Mouse (Mus musculus): Measurements from ENCODE around the gene Hspb7.

Gene Hspb7

DNA sequence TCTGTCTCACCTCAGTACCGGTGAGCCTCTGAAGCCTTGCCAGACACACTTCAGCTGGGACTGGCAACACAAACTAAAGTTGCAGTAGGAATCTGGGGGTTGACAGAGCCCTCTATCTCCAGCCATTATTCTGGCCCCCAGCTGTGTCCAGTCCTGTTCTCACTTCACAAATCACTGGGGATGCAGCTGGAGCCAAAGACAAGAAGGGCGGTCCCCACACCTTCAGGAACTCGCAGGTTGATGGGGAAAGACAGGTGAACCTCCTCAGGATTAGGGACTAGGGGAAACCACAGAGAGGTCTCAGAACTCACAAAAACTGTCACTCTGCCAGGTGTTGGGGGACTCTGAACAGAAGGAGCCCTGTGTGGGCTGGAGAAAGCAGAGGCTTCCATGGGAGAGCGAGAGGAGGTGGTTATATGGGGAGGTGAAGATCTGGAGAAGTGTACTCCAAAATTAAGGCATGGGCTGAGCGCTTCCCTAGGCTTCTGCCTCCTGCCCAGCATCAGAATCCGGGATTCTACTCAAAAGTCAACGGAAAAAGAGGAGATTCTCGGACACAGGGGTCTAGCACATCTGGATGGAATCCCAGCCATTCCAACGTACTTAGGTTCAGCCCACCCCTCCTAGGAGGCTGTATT lies at the start of gene Hspb7:
Gene Hspb7, plus strand, starts transcription at position 588 of the 638 bp plus-strand sequence.
- peak in 1 of 2 experiments; percentile 19 for DNase-seq (ENCODE audit: low spot score in 2 of 2)

DNA sequence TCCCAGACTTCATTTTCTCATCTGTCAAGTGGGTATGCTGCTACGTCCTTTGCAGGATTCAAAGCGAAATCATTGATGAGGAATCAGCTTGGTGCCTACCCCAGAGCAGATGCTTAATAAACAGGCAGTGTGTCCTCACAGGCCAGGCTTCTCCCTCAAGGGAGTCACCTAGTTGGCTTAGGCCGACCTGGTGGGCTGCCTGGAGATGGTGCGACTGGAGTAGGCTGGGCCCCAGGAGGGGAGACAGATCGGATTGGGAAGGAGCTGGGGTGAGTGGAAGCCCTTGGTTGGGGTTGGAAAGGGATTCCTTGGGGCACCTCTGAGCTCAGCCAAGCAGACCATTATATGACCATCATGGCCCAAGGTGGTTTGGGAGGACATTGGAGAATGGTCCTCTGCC lies 48.2 kb upstream of the Hspb7 start:
- no peak for DNase-seq (ENCODE audit: low spot score in 2 of 2)

DNA sequence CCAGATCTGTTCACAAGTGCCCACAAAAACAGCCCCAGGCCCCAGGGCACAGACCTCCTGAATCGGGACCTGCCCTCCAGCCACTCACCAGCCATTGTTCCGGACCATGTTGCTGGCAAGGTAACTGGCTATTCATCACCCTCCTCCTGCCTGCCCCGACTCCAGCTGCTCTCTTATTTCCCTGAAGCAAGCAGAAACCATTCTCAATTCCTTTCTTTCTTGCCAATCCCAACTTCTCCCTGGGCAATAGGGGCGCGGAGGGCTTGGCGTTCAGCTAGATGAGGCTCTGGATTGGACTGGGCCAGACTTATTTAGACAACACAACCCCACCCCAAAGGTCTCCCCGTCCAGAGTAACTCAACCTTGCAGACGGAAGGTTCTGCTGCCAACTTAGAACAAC lies 40.9 kb upstream of the Hspb7 start:
- DNase-seq (ENCODE audit: low spot score in 2 of 2): no peak

DNA sequence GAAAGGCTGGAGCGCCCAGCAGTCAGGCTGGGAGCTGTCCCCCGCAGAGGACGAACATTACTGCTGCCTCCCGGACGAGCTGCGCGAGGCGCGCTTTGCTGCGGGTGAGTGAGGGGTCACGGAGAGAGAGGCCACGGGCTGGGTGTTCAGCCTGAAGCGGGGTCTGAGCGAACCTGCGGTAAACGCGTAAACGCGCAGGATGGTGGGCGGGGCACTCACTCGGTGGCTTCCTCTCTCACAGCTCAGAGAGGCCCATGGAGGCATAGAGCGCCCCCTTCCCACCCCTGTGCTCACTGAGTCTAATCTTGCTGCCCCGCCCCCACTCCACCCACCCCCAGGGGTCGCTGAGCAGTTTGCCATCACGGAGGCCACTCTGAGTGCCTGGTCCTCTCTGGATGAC lies 38.2 kb upstream of the Hspb7 start:
- DNase-seq (ENCODE audit: low spot score in 2 of 2): no peak

DNA sequence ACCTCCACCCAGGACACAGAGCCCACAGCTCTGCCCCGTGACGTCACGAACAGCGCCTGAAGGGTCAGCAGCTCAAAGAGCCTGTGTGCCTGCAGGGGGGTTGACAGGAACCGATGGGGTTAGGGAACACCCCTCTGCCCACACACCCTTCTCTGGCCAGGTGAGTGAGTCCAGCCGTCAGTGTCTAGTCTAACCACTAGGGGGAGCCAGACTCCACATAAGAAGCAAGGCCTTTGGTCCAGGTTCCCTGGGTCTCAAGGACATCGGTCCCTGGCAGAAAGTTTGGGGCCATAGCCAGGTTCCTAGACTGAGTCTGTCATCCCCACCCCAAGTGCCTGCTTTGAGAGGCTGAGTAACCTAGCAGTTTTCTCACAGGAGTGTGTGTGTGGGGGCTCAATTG lies 35.3 kb upstream of the Hspb7 start:
- DNase-seq (ENCODE audit: low spot score in 2 of 2): no peak

DNA sequence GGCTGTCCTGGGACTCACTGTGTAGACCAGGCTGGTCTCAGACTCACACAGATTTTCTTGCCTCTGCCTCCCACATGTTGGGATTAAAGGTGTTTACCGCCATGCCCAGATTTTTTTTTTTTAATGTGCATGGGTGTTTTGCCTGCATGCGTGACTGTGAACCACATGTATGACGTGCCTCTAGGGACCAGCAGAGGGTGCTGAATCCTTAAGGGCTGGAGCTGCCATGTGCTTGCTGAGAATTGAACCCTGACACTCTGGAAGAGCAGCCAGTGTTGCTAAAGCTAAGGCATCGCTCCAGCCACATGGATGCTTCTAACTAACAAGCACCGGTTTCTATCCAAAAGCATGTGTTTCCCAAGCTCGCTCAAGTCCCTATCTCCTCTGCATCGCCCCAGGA lies 34.4 kb upstream of the Hspb7 start:
- DNase-seq (ENCODE audit: low spot score in 2 of 2): no peak

DNA sequence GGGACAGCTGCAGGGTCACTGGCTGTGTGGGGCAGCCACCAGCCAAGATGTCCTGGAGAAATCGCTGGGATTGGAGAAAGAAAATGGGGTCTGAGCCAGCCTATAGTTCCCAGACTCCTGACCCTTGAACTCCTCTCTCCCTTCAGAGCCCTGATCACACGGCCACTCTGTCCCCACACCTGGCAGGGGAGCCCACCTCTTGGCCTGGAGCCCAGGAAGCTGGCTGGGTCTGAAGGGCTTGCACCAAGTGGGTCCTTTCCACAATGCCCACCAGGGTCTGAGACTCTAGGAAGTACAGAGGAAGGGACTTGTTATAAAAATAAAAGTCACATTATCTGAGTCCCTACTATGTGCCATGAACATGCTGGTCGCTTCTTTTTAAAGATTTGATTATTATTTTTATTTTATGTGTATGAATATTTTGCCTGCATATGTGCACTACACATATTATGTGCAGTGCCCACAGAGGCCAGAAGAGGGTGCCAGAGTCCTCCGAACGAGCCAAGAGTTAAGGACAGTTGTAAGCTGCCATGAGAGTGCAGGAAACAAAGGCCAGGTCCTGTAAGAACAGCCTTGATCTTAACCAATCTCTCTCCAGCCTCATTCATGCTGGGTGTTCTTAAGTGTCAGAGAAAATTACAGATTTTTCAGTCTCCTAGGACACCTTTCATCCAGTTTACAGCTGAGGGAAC lies 33.3 kb upstream of the Hspb7 start:
- DNase-seq (ENCODE audit: low spot score in 2 of 2): peak; percentile 66 to 81

DNA sequence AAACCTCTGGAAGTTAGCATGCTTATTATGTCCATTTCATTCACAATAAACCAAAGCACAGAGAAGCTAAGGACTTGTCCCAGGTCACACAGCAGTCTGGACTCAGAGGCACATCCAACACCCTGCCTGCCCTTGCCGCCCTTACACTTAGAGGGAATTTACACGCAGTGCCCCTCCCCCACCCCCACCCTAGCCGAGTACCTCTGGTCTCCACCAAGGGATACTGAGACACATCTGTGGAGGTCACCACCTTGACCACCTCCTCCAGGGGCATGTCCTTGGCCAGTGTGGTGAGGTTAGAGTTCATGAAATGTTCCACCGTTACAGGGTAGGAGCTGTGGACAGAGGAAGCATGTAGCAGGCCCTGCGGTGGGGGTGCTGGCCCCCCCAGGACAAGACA lies 32.6 kb upstream of the Hspb7 start:
- DNase-seq (ENCODE audit: low spot score in 2 of 2): no peak

DNA sequence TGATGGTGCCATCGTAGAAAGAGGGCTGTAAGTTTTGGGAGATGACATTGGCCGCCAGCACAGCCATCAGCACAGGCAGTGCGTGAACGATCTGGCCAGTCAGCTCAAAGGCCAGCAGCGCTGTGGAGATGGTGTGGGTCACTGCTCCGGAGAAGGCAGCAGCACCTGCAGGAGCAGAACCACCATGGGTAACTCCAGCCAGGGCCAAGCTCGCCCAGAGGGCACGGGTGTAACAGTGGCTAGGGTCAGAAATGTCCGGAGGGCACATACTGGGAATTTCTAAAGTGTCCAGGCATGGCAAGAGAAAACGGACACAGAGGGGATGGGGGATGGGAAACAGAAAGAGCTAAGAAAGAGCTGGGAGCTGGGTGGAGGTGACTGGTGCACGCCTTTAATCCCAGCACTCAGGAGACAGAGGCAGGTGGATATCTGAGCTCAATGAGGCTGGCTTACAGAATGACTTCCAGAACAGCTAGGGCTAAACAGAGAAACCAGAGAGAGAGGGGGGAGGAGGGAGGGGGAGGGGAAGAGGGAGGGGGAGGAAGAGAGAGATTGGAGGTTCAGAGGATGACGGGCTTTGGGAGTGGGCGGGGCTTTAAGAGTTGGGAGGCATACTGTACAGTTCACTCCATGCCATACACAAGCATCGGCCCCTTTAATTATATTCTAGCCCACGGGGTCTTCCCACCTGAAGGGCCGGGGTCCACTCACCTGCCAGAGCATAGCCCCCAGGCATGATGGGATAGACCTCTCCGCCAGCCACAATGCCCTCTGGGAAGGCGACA lies 31.0 kb upstream of the Hspb7 start:
- no peak for DNase-seq (ENCODE audit: low spot score in 2 of 2)

DNA sequence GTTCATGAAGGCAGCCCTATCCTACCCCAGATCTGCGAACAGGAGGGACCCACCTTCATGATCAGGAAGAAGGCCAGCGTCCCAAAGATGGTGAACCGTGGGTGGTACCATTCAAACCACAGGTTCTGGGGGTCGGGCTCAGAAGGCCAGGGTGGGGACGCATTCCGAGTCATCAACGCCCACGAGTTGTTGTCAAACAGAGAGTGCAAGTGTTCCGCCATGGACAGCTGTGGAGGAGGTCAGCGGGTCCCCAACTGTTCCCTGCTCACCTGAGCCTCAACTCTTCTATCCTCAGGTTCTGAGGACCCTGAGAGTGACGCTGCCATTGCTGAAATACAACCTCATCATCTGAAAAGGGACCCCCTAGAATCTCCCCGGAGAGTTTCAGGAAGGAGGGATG lies 29.3 kb upstream of the Hspb7 start:
- DNase-seq (ENCODE audit: low spot score in 2 of 2): no peak

DNA sequence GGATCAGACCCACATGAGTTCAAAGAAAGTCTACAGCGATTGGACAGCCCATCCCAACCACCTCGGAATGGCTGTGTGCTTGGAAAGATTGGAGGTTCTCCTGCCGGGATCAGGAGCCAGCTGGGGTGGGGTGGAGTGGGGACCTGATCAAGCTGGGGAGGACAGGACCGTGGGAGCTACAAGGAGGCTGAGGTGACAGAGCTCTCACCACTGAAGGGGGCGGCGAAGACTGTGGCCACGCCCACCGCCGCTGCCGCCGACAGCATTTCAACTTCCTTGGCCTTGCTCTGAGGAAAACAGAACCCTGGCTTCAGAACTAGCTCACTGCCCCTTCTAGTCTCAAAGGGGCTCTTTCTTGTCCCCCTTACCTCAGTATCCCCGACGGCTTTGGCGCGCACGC lies 25.8 kb upstream of the Hspb7 start:
- no peak for DNase-seq (ENCODE audit: low spot score in 2 of 2)

DNA sequence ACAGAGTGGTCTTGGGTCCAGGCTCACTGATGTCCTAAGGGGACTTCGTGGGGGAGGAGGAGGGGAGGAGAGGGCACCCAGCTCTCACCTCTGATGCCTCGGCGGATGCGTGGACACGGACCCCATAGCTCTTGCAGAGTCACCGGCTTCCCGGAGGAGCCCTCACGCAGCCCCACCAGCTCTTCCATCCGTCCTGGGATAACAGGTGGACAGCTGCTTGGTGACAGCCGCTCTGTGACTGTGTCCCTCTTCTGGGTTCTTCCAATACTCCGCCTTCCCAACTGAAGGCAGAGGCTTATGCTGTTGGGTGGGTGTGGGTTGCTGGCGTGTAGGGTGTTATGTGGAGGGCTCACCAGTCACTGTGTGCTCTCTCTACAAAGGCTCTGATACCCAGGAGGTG lies 22.7 kb upstream of the Hspb7 start:
- no peak for DNase-seq (ENCODE audit: low spot score in 2 of 2)

DNA sequence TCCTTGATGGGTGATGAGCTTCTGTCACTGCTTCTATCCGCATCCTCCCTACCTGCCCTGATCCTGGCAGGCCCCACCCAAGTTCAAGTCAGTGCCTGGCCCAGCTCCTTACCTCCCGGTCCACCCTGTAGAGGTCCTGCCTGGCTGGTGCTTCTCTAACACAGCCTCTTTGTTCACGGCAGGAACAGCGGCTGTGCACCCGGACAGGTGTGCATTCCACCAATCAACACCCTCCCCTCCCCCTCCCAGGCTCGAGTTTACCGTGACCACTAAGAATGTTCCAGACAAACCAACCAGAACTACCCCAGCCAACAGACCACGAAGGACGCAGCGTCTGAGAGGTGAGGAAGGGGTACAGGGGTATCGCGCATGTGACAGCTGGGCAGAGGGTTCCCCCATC lies 22.0 kb upstream of the Hspb7 start, which contains the start of gene Clcnka:
Gene Clcnka, minus strand, starts transcription at position 180 of the 400 bp plus-strand sequence.
- DNase-seq (ENCODE audit: low spot score in 2 of 2): no peak

DNA sequence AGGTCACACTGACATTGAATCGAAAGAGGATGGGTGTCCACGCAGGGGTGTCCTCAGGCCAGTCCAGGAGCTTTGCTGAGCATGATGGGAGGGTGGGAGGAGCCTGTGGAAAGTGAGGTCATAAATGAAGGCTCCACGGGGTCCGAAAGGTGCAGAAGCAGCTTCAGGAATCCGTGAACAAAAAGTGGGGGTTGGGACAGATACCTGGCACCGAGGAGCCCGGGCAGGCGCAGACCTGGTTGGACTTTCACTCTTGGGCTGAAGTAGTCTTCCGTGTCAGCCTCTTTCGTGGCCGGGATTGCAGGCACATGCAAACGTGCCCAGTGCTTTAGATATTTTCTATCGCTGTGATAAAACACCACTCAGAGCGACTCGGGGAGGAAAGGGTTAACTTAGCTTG lies 20.4 kb upstream of the Hspb7 start:
- DNase-seq (ENCODE audit: low spot score in 2 of 2): no peak

DNA sequence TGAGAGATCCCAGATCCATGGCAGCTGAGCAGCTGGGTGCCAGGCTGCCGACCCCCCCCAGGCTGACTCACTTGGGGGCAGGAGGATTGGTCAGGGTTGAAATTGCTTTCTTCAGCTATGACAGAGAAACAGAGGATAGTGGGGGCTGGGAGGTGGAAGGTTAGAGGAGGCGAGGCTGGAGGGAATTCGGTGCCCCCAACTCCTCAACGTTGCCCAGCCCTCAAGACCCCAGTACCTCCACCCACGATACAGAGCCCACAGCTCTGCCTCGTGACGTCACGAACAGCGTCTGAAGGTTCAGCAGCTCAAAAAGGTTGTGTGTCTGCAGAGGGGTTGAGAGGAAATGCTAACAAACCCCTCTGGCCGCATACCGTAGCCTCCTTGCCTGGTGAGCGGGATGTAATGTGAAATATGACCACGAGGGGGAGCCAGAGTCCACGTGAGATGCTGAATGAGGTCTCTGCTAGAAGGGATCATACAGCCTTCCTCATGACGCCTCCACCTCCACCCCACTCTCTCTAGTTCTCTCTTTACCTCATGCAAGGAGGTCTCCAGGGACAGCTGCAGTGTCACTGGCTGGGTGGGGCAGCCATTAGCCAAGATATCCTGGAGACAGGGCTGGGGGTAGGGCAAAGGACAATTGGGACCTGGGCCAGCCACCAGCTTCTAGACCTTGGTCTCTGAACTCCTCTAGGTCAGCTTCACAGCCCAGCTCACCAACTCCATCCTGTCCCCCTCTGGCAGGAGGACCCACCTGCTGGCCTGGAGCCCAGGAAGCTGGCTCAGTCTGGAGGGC lies 15.9 kb upstream of the Hspb7 start:
- DNase-seq (ENCODE audit: low spot score in 2 of 2): peak; percentile 91 to 93

DNA sequence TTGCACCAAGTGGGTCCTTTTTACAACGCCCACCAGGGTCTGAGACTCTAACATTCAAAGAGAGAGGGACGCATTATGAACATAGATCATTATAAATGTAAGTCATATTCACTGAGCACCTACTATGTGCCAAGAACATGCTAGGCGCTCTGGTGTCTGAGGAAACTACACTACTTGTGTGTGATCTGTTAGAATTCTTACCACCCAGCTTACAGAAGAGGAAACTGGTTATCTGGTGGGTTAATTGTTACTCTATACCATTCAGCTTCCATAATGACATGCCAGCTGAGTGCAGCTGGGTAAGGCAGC lies 15.3 kb upstream of the Hspb7 start:
- no peak for DNase-seq (ENCODE audit: low spot score in 2 of 2)

DNA sequence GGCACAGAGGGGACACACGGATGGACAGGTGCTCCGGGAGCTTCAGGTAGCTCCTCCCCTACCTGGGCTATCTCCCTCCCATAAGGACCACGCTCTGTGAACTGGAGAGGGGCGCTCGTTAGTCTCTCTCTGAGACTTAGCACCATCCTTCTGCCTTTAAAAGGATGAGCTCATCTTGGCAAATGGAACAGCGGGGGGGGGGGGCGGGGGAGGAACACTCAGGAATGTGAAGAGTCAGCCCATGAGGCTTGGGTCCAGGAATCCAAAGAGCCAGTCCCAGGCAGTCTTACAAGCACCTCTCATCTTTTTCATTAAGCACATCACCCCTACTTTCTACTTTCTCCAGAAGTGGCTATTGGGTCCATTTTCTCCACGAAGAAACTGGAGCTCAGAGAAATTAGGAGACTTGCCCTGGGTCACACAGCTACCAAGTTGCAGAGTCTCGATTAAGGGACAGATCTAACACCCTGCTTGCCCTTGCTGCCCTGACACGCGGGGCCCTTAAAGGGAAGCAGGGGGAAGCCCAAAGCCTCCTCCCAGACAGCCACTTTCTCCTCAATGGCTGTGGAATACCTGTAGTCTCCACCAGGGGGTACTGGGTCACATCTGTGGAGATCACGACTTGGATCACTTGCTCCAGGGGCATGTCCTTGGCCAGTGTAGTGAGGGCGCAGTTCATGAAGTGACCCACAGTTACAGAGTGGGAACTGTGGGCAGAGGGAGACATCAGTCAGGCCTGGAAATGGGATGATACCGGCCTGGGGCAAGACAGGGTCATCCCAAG lies 13.9 kb upstream of the Hspb7 start:
- DNase-seq (ENCODE audit: low spot score in 2 of 2): no peak

DNA sequence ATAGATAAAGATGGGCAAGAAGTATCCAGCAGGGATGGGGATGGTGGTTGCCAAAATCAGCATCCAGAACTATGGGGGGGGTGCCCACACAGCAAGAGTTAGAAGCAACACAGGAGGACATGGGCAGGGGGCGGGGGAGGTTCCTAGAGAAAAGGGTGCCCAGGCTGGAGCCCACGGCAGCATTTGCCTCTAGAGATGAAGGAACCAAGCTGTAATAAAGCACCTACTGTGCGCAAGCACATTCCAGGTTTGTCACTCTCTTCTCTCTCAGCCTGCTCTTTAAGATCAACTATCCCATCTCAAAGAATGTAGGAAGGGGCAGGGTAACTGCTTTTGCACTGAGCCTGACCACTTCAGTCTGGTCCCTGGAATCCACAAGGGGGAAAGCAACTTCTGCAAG lies 12.0 kb upstream of the Hspb7 start:
- DNase-seq (ENCODE audit: low spot score in 2 of 2): no peak

DNA sequence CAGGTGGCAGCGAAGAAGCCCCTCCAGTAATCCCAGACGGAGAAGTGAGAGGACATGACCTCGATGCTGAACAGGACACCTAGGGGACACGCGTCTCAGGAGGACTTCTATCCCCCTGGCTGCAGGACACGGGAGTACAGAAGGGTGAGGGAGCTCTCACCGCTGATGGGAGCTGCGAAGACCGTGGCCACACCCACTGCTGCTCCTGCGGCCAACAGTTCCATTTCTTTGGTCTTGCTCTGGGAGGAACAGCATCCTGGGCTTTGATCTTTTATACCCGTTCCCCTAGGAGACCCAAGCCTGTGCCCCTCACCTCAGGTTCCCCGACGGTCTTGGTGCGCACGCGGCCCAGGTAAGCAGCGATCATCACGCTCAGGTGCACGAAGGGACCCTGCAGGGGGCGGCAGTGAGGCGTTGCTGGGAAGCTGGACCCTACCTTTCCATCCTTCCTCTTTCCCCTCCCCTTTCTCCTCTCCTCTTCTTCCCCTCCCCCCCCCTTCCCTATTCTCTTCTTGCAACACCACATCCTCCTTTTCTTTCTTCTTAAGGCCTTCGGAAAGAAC lies 9.1 kb upstream of the Hspb7 start:
- no peak for DNase-seq (ENCODE audit: low spot score in 2 of 2)

DNA sequence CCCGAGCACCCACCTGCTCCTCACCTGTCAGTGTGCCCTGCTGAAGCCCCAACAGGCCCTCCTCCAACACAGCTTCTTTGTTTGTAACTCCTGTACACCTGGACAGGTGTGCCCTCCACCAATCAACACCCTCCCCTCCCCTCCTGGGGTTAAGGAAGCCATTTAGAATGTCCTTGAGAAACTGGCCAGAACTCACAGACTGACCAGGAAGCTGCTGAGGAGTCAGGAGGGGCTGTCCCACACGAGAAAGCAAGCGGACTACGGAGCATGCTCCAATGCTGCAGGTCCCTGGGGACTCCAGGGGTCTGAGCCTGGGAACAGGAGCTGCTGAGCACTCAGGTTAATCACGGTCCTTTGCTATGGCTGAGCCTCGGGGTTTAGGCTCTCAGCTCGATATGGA lies 4.7 kb upstream of the Hspb7 start, which contains the start of gene Clcnkb:
Gene Clcnkb, minus strand, starts transcription at position 91 of the 400 bp plus-strand sequence.
- DNase-seq (ENCODE audit: low spot score in 2 of 2): peak in 1 of 2 experiments; percentile 9
